Mouse (Mus musculus) CD4-positive, CD25-positive, alpha-beta regulatory T cell, adult 9 weeks (primary cell): ENCODE measurements around the gene Tnfsf11. TPM values are rescaled to one million over a fixed set of nuclear protein-coding genes. Genes with fewer than 3 reads are reported as not detected.

Experiments
- polyA plus RNA-seq: library from polyadenylated mRNA; unstranded; fragments of 100-300 nt; shearing (Covaris generic); gene quantifications from one replicate; pipeline ENCODE4 v1.2.1, GENCODE M21; 2017

Tnfsf11 gene
- polyA plus RNA-seq: 8.5 TPM

DNA sequence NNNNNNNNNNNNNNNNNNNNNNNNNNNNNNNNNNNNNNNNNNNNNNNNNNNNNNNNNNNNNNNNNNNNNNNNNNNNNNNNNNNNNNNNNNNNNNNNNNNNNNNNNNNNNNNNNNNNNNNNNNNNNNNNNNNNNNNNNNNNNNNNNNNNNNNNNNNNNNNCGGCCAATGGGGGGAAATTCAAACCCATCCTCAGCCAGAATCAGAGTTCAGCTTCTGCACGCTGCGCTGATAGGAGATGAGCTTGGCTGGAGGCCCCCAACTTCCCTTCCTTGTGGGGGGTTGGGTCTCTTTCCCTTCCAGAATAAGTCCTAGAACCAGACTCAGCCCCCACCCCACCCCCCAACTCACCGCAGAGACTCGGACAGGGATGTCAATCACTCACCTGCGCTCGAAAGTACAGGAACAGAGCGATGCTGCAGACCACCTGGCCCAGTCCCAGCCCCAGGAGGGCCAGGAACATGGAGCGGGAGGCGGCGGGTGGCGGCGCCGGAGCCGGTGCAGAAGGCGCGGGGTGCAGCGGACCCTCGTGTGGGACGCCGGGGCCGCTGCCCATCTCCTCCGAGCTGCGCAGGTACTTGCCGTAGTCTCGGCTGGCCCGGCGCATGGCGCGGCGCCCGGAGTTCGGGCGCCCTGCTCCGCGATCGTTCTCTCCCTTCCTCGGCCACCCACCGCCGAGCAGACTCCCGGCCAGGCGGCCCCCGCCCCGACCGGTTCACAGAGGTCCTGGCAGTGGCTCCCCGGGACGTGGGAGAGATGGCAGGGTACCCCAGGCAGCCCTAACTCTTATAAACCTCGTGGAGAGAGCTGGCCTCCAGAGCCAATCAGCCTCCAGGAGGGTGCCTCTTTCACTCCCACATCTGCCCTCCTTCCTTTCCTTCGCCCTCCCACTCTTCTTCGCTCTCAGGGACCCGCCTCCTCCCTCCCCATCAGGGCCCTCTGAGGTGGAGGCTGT lies at the start of gene Tnfsf11:
TSS of gene Tnfsf11 (minus strand) at position 758 of the 952 bp plus-strand sequence.

Other genes with a start within 250 kb of the Tnfsf11 start
- not detected for gene Fam216b, start 219.0 kb downstream of the Tnfsf11 start, polyA plus RNA-seq
- gene Akap11, start 228.8 kb upstream of the Tnfsf11 start, polyA plus RNA-seq: 8.9 TPM